Mouse (Mus musculus) stomach, postnatal 0 days (tissue): ENCODE data around the gene 5031439G07Rik.

Experiments
- CTCF ChIP-seq: IDR thresholded peaks from 2 replicates; pipeline ENCODE4 v1.5.1; 2016; ENCODE audit warnings: antibody characterized with exemption, low read depth, mild to moderate bottlenecking, moderate library complexity
- EP300 ChIP-seq: optimal IDR thresholded peaks from 2 replicates; pipeline ENCODE3; 2016; ENCODE audit warnings: antibody characterized with exemption

DNA sequence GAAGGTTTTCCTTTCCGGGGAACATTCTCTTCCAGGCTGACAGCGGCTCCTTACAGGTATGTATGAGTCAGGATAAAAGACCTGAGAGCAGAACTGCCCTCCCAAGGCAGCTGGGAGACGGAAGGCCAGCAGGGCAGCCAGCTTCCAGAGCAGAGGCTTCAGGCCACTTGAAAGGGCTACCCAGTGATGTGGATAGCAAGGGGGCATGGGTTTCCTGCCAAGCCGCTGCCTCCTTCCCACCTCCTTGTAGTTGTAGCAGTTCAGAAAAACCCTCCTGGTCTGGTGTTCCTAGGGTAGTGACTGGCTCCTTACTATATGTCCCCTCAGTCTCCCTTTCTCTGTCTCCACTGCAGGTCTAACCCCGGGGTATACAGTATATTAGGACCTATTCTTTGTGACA, 44.0 kb downstream of the 5031439G07Rik start:
- TF ChIP-seq CTCF (no peak), EP300 (no peak)
